Mouse (Mus musculus) kidney, embryonic 16.5 days (tissue): Measurements from ENCODE around the gene E2f4. TPM values are rescaled to one million over a fixed set of nuclear protein-coding genes. Genes with fewer than 3 reads are reported as not detected.
A peak's percentile ranks its signal among the peaks of the same experiment; 100 is the strongest.

Source experiments
- ATAC-seq: fragments of 200-750 bp; cut with Nextera tagmentation; 2 replicates; pipeline ENCODE4 v1.8.0; 2017; ENCODE audit warnings: moderate TSS enrichment; ENCODE audit not compliant: low FRiP score, low TSS enrichment
- H3K27ac ChIP-seq: fragments of 300-500 bp; sonication (generic); 2 replicates; pipeline ENCODE4 v1.5.1; 2014; ENCODE audit warnings: low read length
- H3K27me3 ChIP-seq: fragments of 300-500 bp; sonication (generic); 2 replicates; pipeline ENCODE4 v1.6.1; 2014; ENCODE audit warnings: low read length, control low read depth, mixed read lengths; ENCODE audit not compliant: insufficient read depth
- H3K36me3 ChIP-seq: fragments of 300-500 bp; sonication (generic); 2 replicates; pipeline ENCODE4 v1.6.1; 2014; ENCODE audit warnings: low read length, control low read depth, mixed read lengths; ENCODE audit not compliant: insufficient read depth
- H3K4me1 ChIP-seq: fragments of 300-500 bp; sonication (generic); 2 replicates; pipeline ENCODE4 v1.6.1; 2014; ENCODE audit warnings: low read length, control low read depth, mixed read lengths; ENCODE audit not compliant: insufficient read depth
- H3K4me2 ChIP-seq: fragments of 300-500 bp; sonication (generic); replicated peaks from 2 replicates; pipeline ENCODE4 v1.6.1; 2014; ENCODE audit warnings: low read depth, low read length
- H3K4me3 ChIP-seq: fragments of 300-500 bp; sonication (generic); 2 replicates; pipeline ENCODE4 v1.5.1; 2014; ENCODE audit warnings: mild to moderate bottlenecking, low read length
- H3K9ac ChIP-seq: fragments of 300-500 bp; sonication (generic); replicated peaks from 2 replicates; pipeline ENCODE4 v1.6.1; 2014; ENCODE audit warnings: low read length
- H3K9me3 ChIP-seq: fragments of 300-500 bp; sonication (generic); 2 replicates; pipeline ENCODE4 v1.6.1; 2016; ENCODE audit warnings: low read length, control low read depth
- WGBS: fragments of 180-500 bp; shearing (Covaris S2); extraction: QIAGEN DNeasy Blood & Tissue Kit; methylation state at CpG from one replicate; pipeline ENCODE4 v1.1.7; 2014; 5-methylcytosine and 5-hydroxymethylcytosine counted together
- polyA plus RNA-seq: library from polyadenylated mRNA; unstranded; fragments of >200 nt; fragmentation: Nextera tagmentation; extraction: Ambion mirVana; gene quantifications from 2 replicates; pipeline ENCODE4 v1.2.1, GENCODE M21; 2015

E2f4 gene
- polyA plus RNA-seq, 1 experiment from 2014 or later, result 90.1 TPM

DNA sequence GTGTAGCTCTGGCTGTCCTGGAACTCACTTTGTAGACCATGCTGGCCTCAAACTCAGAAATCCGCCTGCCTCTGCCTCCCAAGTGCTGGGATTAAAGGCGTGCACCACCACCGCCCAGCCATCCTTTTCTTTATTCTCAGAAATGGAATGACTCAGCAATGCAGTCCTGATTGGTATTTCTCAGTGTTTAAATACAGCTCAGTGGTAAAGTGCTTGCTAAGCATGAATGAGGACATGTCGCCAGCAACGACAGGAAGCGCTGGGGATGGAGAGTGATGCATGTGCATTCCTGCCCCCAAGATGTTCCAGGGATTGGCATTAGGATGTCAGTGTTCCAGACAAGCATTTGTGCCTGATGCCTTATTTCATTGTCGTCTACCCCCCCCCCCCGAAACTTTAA lies 5.9 kb downstream of the E2f4 start:
- Histone ChIP-seq H3K4me2 (no peak overlapping the region), H3K9ac (no peak overlapping the region), H3K4me3 (no peak overlapping the region), H3K4me1 (peaks cover 32% of the 10 kb centered on the region), H3K36me3 (peaks cover 71% of the 10 kb centered on the region), H3K27ac (no peak overlapping the region), H3K9me3 (no peaks in the 10 kb centered on the region), H3K27me3 (no peaks in the 10 kb centered on the region)
- WGBS, result 86% methylated on average over 8 of the region's 8 CpGs
- ATAC-seq, result no peak

DNA sequence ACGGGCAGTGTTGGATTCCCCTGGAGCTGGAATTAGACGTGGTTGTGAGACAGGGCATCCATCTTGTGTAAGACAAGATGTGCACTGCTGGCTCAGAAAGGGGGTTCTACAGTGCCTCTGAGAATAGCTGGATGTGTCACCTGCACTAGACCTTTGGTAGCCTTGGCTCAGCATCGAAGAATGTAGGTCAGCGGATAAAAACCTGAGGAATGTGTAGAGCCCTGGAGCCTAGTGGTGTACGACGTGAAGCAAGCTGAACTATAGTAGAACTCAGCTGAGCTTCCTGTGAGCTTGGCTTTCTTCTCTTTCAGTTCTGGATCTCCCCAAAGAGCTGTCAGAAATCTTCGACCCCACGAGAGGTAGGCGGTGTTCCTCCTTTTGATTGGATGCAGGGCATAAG lies 6.4 kb downstream of the E2f4 start:
- Histone ChIP-seq H3K36me3 (peaks cover 74% of the 10 kb centered on the region), H3K9ac (no peak overlapping the region), H3K27me3 (no peaks in the 10 kb centered on the region), H3K4me1 (peaks cover 27% of the 10 kb centered on the region), H3K27ac (no peak overlapping the region), H3K4me2 (no peak overlapping the region), H3K4me3 (no peak overlapping the region), H3K9me3 (no peaks in the 10 kb centered on the region)
- 80% methylated on average over 9 of the region's 9 CpGs for WGBS
- no peak for ATAC-seq

DNA sequence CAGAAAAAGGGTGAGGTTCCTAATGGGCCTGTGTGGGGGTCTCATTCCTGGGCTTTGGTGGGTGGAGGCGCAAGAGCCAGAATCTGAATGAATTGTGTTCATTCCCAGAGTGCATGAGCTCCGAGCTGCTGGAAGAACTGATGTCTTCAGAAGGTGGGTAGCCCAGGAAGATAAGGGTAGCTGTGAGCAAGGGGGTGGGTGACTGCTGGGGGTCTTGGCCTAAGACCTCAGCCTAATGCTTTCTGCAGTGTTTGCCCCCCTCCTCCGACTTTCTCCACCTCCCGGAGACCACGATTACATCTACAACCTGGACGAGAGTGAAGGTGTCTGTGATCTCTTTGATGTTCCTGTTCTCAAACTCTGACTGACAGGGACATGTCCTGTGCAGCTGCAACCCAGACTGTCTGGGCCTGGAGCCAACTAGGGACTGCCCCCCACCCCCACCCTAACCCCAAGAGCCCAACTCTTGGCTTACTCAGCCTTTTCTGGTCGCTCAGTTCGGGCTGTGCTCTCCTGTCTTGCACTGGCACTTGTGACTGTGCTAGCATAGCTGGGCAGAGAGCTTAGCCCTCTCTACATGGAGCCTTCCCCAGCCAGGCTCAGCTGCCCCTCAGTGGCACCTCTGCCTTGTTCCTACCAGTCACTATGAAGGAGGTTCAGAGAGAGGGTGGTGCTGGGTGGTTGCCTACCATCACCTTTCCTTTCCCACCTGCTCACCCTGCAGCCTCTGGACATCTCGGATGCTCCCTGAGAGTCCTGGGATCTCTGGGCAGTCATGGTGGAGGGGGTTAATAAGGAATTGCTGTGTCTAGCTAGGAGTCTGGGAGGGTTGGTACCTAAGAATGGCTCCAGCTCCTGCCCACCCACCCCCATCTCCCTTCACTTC lies 7.1 kb downstream of the E2f4 start:
- 64% methylated on average over 9 of the region's 9 CpGs for WGBS
- Histone ChIP-seq H3K36me3 (peaks cover 77% of the 10 kb centered on the region), H3K4me3 (no peak overlapping the region), H3K27me3 (no peaks in the 10 kb centered on the region), H3K27ac (peak overlapping the region; percentile 55), H3K4me1 (peaks cover 24% of the 10 kb centered on the region), H3K4me2 (no peak overlapping the region), H3K9me3 (no peaks in the 10 kb centered on the region), H3K9ac (no peak overlapping the region)
- ATAC-seq, result no peak

DNA sequence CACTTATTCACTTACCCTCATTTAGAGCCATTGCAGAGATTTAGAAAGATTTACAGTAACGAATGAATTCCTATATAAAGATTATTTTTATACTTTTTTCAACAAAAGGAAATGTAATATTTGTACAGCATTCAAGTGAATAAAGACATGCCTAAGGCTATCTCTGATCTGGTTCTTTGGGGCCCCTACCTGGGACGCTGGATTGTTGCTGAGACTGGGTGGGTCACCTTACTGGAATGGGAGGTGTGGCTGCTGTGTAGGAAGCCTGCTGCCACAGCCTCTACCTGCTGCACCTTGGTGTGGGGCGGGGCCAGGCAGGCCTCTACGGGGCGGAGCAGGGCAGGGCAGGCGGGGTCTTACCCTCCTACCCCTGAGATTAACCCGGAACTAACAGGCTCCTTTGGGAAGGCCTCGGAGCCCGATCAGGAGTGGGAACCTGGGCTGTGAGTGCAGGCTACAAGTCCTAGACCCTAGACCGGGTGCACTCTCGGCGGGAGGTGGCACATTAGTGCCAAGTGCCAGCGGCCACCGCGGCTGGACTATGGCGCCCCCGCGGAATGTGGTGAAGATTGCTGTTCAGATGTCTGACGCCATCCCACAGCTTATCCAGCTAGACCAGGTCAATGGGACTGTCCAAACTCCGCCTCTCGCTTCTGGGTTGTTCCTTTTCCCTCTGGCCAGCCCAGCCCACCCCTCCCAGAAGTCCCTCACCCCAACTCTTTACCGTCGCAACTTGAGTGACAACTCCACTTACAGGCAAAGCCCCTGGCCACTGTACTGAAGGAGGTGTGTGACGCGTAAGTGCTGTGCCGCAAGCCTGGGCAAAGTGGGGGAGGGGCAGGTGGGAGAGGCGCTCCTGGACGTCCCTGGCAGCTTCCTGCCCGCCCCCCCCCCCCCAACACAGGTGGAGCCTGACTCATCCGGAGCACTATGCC lies 8.0 kb downstream of the E2f4 start, which contains the start of gene Elmo3:
Elmo3 (plus strand) TSS at position 391 of the 935 bp plus-strand sequence.
- Histone ChIP-seq H3K4me3 (peak within 1 kb of the TSS; percentile 44), H3K9me3 (no peaks in the 10 kb centered on the region), H3K4me1 (peaks cover 24% of the 10 kb centered on the region), H3K4me2 (peak within 1 kb of the TSS; percentile 63), H3K36me3 (peaks cover 72% of the 10 kb centered on the region), H3K27ac (peak within 1 kb of the TSS; percentile 82), H3K27me3 (no peaks in the 10 kb centered on the region), H3K9ac (peak within 1 kb of the TSS; percentile 65)
- WGBS, result 4% methylated on average over 29 of the region's 30 CpGs
- peak; percentile 94 for ATAC-seq

DNA sequence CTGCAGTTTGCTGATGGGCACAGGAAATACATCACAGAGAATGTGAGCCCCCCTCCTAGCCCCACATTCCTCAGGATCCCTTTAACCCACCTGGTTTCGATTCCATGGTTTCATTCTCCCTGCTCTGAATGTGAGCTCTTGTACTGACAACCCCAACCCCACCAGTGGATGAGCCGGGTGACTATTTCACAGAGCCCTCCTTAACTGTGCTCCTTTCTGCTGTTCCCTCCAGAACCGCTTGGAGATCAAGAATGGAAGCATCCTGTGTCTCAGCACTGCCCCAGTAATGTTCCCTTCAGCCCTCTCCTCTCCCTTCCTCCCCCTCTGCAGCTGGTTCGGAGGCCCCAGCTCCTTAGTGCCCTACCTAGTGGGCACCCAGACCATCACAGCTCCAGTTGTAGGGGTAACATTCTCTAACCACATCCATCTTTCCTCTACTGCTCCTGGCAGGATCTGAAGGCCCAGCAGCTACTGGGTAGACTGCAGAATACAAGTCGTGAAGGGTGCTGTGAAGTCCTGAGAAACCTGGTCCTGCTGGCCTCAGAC lies 8.8 kb downstream of the E2f4 start:
- peak overlapping the region; percentile 32; the same call in 1 of the 2 replicates for H3K27ac ChIP-seq
- no peaks in the 10 kb centered on the region for H3K9me3 ChIP-seq
- H3K4me1 ChIP-seq, result peaks cover 24% of the 10 kb centered on the region
- WGBS, result 52% methylated on average over 5 of the region's 5 CpGs
- peak; percentile 28 for ATAC-seq
- H3K27me3 ChIP-seq, result no peaks in the 10 kb centered on the region
- peak overlapping the region; percentile 63 for H3K4me2 ChIP-seq
- H3K36me3 ChIP-seq, result peaks cover 66% of the 10 kb centered on the region
- peak overlapping the region; percentile 65 for H3K9ac ChIP-seq
- peak overlapping the region; percentile 44 for H3K4me3 ChIP-seq

DNA sequence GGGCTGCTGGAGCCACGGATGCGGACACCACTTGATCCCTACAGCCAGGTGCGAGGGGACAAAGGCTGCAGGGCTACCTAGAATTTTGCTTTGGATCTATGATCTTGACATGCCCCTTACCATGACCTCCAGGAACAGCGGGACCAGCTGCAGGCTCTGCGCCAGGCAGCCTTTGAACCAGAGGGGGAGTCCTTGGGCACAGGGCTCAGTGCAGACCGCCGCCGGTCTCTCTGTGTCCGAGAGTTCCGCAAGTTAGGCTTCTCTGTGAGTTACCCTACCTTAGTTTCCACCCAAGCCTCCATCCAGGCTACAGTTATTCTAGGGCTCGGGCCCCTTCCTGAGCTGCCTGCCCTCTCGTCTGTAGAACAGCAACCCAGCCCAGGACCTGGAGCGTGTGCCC lies 10.2 kb downstream of the E2f4 start:
- H3K27me3 ChIP-seq, result no peaks in the 10 kb centered on the region
- H3K9me3 ChIP-seq, result no peaks in the 10 kb centered on the region
- 94% methylated on average over 13 of the region's 13 CpGs for WGBS
- H3K36me3 ChIP-seq, result peaks cover 62% of the 10 kb centered on the region
- ATAC-seq, result no peak
- no peak overlapping the region for H3K9ac ChIP-seq
- H3K4me2 ChIP-seq, result no peak overlapping the region
- no peak overlapping the region for H3K27ac ChIP-seq
- H3K4me3 ChIP-seq, result no peak overlapping the region
- H3K4me1 ChIP-seq, result peaks cover 24% of the 10 kb centered on the region

DNA sequence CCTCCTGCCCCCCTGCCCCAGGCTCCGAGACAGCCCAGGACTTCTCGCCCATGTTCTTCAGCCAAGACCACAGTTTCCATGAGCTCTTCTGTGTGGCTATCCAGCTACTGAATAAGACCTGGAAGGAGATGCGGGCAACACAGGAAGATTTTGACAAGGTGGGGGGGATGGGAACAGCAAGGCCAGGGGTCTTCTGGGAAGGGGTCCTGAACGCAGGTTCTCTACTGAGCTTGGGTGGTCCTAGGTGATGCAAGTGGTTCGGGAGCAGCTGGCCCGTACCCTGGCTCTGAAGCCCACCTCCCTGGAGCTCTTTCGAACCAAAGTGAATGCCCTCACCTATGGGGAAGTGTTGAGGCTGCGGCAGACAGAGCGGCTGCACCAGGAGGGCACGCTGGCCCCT lies 11.0 kb downstream of the E2f4 start:
- peaks cover 24% of the 10 kb centered on the region for H3K4me1 ChIP-seq
- peaks cover 64% of the 10 kb centered on the region for H3K36me3 ChIP-seq
- H3K27me3 ChIP-seq, result no peaks in the 10 kb centered on the region
- H3K4me2 ChIP-seq, result no peak overlapping the region
- no peak overlapping the region for H3K27ac ChIP-seq
- H3K9ac ChIP-seq, result no peak overlapping the region
- 96% methylated on average over 10 of the region's 10 CpGs for WGBS
- no peaks in the 10 kb centered on the region for H3K9me3 ChIP-seq
- ATAC-seq, result no peak
- H3K4me3 ChIP-seq, result no peak overlapping the region

DNA sequence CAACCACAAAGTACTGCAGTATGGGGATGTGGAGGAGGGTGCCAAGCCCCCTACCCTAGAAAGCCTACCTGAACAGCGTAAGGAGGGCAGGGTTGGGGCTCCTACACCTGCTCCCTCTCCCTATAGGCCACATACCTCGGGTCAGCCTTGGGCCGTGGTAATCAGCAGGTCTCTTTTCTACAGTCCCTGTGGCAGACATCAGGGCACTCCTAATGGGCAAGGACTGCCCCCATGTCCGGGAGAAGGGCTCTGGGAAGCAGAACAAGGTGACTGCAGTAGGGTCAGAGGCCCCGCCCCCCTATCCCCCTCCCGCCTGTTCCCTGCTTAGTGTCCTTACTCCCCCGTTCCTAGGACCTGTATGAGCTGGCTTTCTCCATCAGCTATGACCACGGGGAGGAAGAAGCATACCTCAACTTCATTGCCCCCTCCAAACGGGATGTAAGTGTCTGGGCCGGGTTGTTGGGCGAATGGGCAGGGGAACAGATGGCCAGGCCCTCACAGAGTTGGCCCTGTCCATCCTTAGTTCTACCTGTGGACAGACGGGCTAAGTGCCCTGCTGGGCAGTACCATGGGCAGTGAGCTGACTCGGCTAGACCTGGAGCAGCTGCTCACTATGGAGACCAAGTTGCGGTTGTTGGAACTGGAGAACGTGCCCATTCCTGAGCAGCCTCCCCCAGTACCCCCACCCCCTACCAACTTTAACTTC lies 11.8 kb downstream of the E2f4 start:
- no peak for ATAC-seq
- WGBS, result 72% methylated on average over 15 of the region's 15 CpGs
- H3K9ac ChIP-seq, result no peak overlapping the region
- peaks cover 23% of the 10 kb centered on the region for H3K4me1 ChIP-seq
- no peak overlapping the region for H3K27ac ChIP-seq
- no peaks in the 10 kb centered on the region for H3K9me3 ChIP-seq
- H3K4me2 ChIP-seq, result no peak overlapping the region
- H3K36me3 ChIP-seq, result peaks cover 65% of the 10 kb centered on the region
- H3K4me3 ChIP-seq, result no peak overlapping the region
- no peaks in the 10 kb centered on the region for H3K27me3 ChIP-seq

DNA sequence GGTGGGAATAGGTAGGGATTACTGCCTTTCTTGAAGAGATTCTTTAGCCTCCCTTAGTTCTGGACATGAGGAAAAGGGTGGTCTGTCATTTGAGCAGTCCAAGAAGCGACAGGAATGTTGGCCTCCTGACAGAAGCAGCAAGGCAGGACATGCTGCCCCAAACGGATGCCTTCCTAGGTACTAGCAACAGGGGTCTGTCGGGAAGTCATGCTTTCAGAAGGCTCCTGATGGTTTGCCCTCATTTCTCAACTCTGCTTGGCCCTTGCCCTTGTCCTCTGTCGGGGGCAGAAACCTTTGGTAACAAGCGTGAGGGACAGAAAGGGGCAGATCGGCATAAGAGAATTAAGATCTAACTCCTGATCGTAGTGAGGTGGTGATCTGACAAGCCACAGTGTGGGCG lies 12.7 kb downstream of the E2f4 start:
- Histone ChIP-seq H3K4me3 (no peak overlapping the region), H3K9ac (no peak overlapping the region), H3K9me3 (no peaks in the 10 kb centered on the region), H3K4me2 (no peak overlapping the region), H3K36me3 (peaks cover 68% of the 10 kb centered on the region), H3K4me1 (peaks cover 15% of the 10 kb centered on the region), H3K27me3 (no peaks in the 10 kb centered on the region), H3K27ac (no peak overlapping the region)
- ATAC-seq, result no peak
- 77% methylated on average over 8 of the region's 8 CpGs for WGBS
